Mouse (Mus musculus) embryonic facial prominence, embryonic 12.5 days (tissue): ENCODE data around the gene Nup62. TPM values are rescaled to one million over a fixed set of nuclear protein-coding genes. Genes with fewer than 3 reads are reported as not detected.

Experiments
- ATAC-seq: fragments of 200-750 bp; cut with Nextera tagmentation; 2 replicates; pipeline ENCODE4 v1.8.0; 2017; ENCODE audit not compliant: insufficient number of reproducible peaks, insufficient read depth, low FRiP score, low TSS enrichment
- H3K27ac ChIP-seq: fragments of 300-500 bp; sonication (generic); 2 replicates; pipeline ENCODE4 v1.5.1; 2016; ENCODE audit warnings: mild to moderate bottlenecking
- H3K27me3 ChIP-seq: fragments of 300-500 bp; sonication (generic); 2 replicates; pipeline ENCODE4 v1.6.1; 2016; ENCODE audit warnings: mild to moderate bottlenecking, moderate library complexity
- H3K36me3 ChIP-seq: fragments of 300-500 bp; sonication (generic); 2 replicates; pipeline ENCODE4 v1.6.1; 2016; ENCODE audit warnings: mild to moderate bottlenecking
- H3K4me1 ChIP-seq: fragments of 300-500 bp; sonication (generic); 2 replicates; pipeline ENCODE4 v1.6.1; 2016
- H3K4me2 ChIP-seq: fragments of 300-500 bp; sonication (generic); replicated peaks from 2 replicates; pipeline ENCODE4 v1.6.1; 2016; ENCODE audit warnings: mild to moderate bottlenecking, moderate library complexity
- H3K4me3 ChIP-seq: fragments of 300-500 bp; sonication (generic); 2 replicates; pipeline ENCODE4 v1.5.1; 2016; ENCODE audit warnings: mild to moderate bottlenecking
- H3K9ac ChIP-seq: fragments of 300-500 bp; sonication (generic); 2 replicates; pipeline ENCODE4 v1.6.1; 2016; ENCODE audit warnings: mild to moderate bottlenecking, moderate library complexity
- H3K9me3 ChIP-seq: fragments of 300-500 bp; sonication (generic); 2 replicates; pipeline ENCODE4 v1.6.1; 2016; ENCODE audit warnings: mild to moderate bottlenecking, moderate library complexity
- WGBS: fragments of 180-500 bp; shearing (Covaris S2); methylation state at CpG from one replicate; pipeline ENCODE4 v1.1.7; 2016; 5-methylcytosine and 5-hydroxymethylcytosine counted together
- polyA plus RNA-seq: library from polyadenylated mRNA; unstranded; fragments of >200 nt; fragmentation: Nextera tagmentation; extraction: Ambion mirVana; gene quantifications from 2 replicates; pipeline ENCODE4 v1.2.1, GENCODE M21; 2016

The Nup62 gene
- polyA plus RNA-seq = 102 and 104 TPM in 2 replicates

DNA sequence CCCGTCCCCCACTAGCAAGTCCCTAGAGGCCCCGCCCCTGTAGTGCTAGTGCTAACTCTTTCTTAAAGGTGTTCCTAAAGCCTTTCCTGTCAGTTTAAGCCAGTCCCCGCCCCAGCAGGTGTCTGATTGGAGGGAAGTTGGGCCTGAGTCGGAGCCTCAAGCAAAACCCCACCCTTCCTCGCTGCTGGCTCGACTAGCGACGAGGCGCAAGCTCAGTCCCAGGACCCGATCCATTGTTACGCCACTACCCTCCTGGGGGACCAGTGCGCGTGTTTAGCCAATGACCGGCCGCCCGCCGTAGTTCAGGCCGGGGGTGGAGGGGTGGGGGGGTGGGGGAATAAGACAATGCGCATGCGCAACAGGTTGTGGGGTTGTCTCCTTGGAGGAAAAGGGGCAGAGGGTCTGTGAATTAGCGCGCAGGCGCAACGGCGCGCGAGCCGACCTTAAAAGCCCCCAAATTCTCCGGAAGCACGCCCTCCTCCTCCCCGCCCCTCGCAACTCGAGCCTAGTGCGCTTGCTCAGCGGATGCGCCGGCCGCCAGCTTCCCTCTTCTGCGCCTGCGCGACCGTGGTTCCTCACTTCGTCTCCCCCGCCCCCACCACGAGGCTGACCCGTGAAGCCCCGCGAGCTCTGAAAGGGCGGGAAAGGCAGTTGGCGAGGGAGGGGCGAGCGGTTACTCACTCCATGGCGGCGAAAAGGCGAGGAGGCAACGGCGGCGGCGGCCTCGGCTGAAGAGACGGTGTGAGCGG, at the start of gene Nup62, which contains the start of gene Il4i1:
TSS of gene Nup62 (plus strand) at position 368 of the 749 bp plus-strand sequence.
TSS of gene Il4i1 (plus strand) at position 667 of the 749 bp plus-strand sequence.
- peak; percentile 94 for ATAC-seq
- Histone ChIP-seq H3K4me2 (peak within 1 kb of the TSS; percentile 90), H3K9ac (peak within 1 kb of the TSS; percentile 82), H3K4me1 (peaks cover 36% of the 10 kb centered on the region), H3K4me3 (peak within 1 kb of the TSS; percentile 72), H3K27ac (peak within 1 kb of the TSS; percentile 94), H3K27me3 (no peaks in the 10 kb centered on the region), H3K36me3 (peaks cover 15% of the 10 kb centered on the region; the same call in 1 of the 2 replicates), H3K9me3 (no peaks in the 10 kb centered on the region)
- WGBS = under 1% methylated on average over 62 of the region's 62 CpGs

DNA sequence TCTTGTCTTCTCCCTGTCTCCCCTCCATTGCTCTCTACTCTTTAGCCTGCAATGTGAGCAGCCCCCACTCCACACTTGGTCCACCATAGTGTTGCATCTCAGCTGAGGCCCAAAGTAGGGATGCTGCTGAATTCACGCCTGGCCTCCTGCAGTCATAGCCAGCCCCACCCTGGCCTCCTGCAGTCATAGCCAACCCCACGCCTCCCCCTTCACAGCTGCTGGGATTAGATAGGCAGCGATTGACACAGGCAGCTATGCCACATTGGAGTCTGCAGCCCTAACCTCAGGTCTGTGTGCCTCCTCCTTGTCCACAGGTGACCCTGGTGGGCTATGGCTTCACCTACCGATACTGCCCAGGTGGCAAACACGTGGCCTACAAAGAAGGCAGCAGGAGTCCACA, 47.8 kb upstream of the Nup62 start:
- Histone ChIP-seq H3K4me2 (no peak overlapping the region), H3K4me3 (no peak overlapping the region), H3K27me3 (no peaks in the 10 kb centered on the region), H3K9ac (no peak overlapping the region), H3K27ac (no peak overlapping the region), H3K36me3 (peaks cover 73% of the 10 kb centered on the region), H3K4me1 (no peaks in the 10 kb centered on the region), H3K9me3 (no peaks in the 10 kb centered on the region)
- ATAC-seq = no peak
- 87% methylated on average over 5 of the region's 5 CpGs for WGBS

DNA sequence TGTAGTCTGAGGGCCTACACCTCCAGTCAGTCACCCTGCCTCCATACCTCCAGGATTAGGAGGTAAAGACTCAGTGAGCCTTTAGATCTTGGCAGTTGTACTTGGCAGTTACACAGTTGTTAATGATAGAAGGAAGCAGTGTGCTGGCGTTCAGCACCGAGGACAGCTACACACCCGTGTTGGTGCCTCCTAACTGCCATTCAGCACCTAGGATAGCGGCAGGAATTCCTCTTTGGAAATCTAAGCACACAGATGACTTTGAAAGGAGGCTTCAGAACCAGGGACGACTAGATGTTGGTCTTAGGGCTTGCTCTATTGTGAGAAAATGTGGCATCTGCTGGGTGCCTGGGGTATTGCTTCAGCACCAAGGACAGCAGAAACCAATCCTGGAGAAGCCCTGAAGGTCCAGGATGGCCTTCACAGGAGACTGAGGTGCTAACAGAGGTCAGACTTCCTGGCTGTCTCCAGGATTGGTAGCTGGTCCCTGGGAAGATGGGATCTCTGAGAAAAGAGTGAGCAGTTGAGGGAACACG, 45.8 kb upstream of the Nup62 start:
- WGBS = 12% methylated on average over 6 of the region's 6 CpGs
- Histone ChIP-seq H3K9ac (no peak overlapping the region), H3K36me3 (peaks cover 71% of the 10 kb centered on the region), H3K4me3 (no peak overlapping the region), H3K27ac (no peak overlapping the region), H3K4me1 (no peaks in the 10 kb centered on the region), H3K9me3 (no peaks in the 10 kb centered on the region), H3K4me2 (no peak overlapping the region), H3K27me3 (no peaks in the 10 kb centered on the region)
- no peak for ATAC-seq

DNA sequence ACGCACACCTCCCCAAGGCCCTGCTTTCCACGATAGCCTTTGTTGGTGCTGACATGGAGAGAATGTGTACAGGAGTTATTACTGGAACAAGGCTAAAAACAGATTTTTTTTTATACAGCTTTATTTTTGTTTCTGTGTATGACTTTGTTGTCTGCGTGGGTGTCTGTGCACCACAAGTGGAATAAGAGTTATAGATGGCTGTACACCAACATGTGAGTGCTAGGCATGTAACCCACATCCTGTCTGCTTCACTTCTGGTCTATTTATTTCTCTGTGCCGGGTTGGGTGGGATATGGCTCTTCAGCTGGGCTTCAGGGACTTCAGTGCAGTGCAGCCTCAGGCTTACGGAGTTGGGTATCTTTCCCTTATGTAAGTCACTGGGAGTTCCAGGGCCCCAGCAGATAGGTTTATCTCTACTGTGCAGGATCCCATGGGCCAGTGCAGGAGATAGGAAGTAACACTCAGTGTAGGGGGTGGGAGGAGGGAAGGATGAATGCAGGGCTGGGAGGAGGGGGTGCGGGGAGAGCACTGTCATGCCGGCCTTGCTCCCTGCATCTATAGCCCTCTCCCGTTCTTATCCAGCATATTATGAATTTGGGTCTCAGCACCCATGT, 43.2 kb upstream of the Nup62 start:
- no peak overlapping the region for H3K4me2 ChIP-seq
- no peaks in the 10 kb centered on the region for H3K9me3 ChIP-seq
- no peak overlapping the region for H3K27ac ChIP-seq
- ATAC-seq = no peak
- peaks cover 66% of the 10 kb centered on the region for H3K36me3 ChIP-seq
- WGBS = 89% methylated on average over 8 of the region's 8 CpGs
- no peaks in the 10 kb centered on the region for H3K4me1 ChIP-seq
- H3K4me3 ChIP-seq = no peak overlapping the region
- no peaks in the 10 kb centered on the region for H3K27me3 ChIP-seq
- H3K9ac ChIP-seq = no peak overlapping the region

DNA sequence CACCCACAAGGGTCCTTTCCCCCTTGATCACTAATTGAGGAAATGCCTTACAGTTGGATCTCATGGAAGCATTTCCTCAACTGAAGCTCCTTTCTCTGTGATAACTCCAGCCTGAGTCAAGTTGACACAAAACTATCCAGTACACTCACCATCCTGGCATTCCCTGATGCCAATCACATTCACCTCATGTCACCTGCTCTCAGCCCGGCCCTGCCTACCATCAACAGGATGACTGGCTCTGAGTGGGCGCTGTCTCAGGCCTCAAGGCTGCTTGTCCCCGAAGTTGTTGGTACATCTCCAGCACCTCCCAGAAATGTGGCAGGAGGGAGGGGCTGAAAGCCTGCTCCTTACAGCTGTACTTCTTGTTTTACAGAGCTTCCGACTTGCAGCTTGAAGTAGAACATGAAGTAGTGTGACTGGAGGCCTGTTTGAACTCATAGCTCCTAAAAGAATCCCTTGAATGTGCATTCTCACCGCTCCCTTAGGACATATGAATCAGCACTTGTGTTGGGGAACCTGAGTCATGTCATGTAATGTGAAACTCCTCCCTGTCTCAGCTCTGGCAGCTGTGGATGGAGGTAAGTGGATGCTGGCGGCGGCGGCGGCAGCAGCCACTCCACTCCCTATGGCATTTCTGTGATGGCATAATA, 38.9 kb upstream of the Nup62 start:
- ATAC-seq = no peak
- Histone ChIP-seq H3K9ac (no peak overlapping the region), H3K36me3 (peaks cover 43% of the 10 kb centered on the region), H3K4me1 (no peaks in the 10 kb centered on the region), H3K9me3 (no peaks in the 10 kb centered on the region), H3K27me3 (no peaks in the 10 kb centered on the region), H3K4me3 (no peak overlapping the region), H3K4me2 (no peak overlapping the region), H3K27ac (no peak overlapping the region)
- 83% methylated on average over 9 of the region's 9 CpGs for WGBS

DNA sequence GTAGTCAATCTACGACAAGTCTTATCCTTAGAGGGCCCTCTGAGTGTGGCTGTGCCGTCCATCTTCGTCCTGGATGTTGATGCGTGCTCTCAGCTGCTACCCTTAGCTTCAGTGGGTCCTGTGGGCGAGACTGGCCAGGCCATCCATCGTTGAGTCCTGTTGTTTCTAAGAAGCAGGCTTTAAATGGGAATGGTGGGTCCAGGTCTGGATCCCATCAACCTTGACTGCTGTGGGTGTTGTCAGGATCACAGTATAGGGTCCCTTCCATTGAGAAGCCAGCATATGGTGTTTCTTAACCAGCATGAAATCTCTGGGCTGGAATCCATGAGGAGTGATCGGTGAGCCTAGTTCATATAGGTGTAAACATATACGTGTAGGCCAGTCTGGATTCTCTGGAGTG, 35.8 kb upstream of the Nup62 start:
- Histone ChIP-seq H3K36me3 (peaks cover 23% of the 10 kb centered on the region), H3K4me2 (no peak overlapping the region), H3K9ac (no peak overlapping the region), H3K9me3 (no peaks in the 10 kb centered on the region), H3K4me3 (no peak overlapping the region), H3K27ac (no peak overlapping the region), H3K4me1 (no peaks in the 10 kb centered on the region), H3K27me3 (no peaks in the 10 kb centered on the region)
- ATAC-seq = no peak
- WGBS = 80% methylated on average over 8 of the region's 8 CpGs

DNA sequence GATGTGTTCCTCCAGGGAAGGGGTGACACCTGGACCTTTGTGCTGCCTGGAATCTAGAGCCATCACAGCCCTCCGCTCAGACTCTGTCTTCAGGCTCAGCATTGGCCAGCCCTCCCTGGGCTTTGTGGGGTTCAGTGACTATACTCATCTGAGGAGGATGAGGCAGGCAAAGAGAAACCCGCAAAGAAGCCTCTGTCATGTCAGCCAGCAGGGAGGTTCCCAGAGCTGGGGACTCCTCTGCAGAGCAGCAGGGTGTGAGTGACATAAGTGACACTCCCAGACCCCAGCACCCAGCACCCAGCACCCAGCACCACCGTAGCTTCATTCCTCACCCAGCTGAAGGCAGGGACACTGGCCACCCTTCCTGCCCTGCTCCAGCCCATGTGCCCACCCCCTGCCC, 26.4 kb upstream of the Nup62 start:
- no peak overlapping the region for H3K9ac ChIP-seq
- no peak overlapping the region for H3K27ac ChIP-seq
- ATAC-seq = no peak
- no peaks in the 10 kb centered on the region for H3K36me3 ChIP-seq
- H3K9me3 ChIP-seq = no peaks in the 10 kb centered on the region
- H3K4me1 ChIP-seq = no peaks in the 10 kb centered on the region
- WGBS = 73% methylated on average over 3 of the region's 3 CpGs
- no peaks in the 10 kb centered on the region for H3K27me3 ChIP-seq
- H3K4me3 ChIP-seq = no peak overlapping the region
- H3K4me2 ChIP-seq = no peak overlapping the region

DNA sequence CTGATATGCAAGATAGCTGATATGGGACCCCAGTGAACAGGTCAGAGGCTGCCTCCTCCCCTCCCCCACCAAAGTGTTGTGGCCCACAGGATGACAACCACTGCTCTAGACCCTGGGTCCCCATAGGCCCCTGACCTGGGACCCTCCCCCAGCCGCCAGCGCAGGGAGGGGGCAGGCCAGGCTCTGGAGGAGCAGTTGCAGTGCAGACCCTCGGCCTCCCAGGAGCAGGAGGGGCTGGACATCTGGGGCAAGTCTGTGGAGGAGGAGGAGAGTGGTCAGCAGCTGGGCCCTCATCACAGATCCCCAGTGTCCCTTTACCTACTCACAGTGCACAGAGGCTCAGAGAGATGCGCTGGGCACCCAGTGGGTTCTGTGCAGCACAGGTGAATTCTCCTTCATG, 25.8 kb upstream of the Nup62 start:
- Histone ChIP-seq H3K4me3 (no peak overlapping the region), H3K36me3 (no peaks in the 10 kb centered on the region), H3K27ac (no peak overlapping the region), H3K4me1 (no peaks in the 10 kb centered on the region), H3K9ac (no peak overlapping the region), H3K4me2 (no peak overlapping the region), H3K9me3 (no peaks in the 10 kb centered on the region), H3K27me3 (no peaks in the 10 kb centered on the region)
- no peak for ATAC-seq
- WGBS = 69% methylated on average over 4 of the region's 4 CpGs

DNA sequence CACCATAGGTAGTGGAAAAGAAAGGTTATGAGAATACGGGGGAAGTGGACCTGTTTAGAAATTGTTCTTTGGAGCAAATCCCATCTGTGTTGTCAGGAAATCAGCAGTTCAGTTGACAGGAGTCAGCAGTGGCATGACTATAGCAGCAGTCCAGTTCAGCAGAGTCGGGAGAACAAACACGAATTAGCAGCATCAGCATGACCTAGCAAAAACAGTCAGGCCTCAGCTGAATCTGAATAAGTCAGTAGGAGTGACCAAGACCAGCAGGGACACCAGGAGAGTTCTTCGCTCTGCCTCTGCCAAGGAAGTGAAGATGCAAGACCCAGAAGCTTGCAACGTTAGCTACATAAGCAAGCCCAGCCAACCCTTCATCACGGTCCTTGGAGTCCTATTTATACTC, 23.1 kb upstream of the Nup62 start:
- ATAC-seq = no peak
- WGBS = 87% methylated on average over 6 of the region's 6 CpGs

DNA sequence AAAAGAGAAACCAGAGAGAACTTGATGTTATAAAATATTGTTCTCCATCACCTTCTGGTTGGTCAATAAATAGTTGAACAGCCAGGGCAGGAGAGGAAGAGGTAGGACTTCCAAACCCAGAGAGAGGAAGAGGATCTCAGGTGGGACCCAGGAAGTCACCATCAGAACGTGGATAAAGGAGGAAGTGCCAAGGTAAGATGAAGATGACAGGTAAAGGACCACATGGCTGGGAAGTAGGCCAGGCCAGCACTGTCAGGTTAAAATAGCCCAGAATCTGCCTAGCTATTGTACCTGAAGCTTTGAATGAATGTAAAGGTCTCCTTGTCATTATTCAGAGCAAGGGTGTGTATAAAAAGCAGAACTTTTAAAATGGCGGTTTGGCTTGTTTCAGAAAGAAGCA, 7.0 kb upstream of the Nup62 start:
- Histone ChIP-seq H3K4me2 (no peak overlapping the region), H3K4me1 (no peaks in the 10 kb centered on the region), H3K36me3 (peaks cover 16% of the 10 kb centered on the region; the same call in 1 of the 2 replicates), H3K9ac (no peak overlapping the region), H3K9me3 (no peaks in the 10 kb centered on the region), H3K27ac (no peak overlapping the region), H3K27me3 (no peaks in the 10 kb centered on the region), H3K4me3 (no peak overlapping the region)
- 80% methylated on average over 2 of the region's 2 CpGs for WGBS
- no peak for ATAC-seq

More for the DNA sequence above, 23.1 kb upstream of the Nup62 start:
- H3K4me3 ChIP-seq = no peak overlapping the region
- H3K27me3 ChIP-seq = no peaks in the 10 kb centered on the region
- H3K9me3 ChIP-seq = no peaks in the 10 kb centered on the region
- H3K9ac ChIP-seq = no peak overlapping the region
- H3K4me1 ChIP-seq = no peaks in the 10 kb centered on the region
- no peaks in the 10 kb centered on the region for H3K36me3 ChIP-seq
- H3K4me2 ChIP-seq = no peak overlapping the region
- H3K27ac ChIP-seq = no peak overlapping the region

DNA sequence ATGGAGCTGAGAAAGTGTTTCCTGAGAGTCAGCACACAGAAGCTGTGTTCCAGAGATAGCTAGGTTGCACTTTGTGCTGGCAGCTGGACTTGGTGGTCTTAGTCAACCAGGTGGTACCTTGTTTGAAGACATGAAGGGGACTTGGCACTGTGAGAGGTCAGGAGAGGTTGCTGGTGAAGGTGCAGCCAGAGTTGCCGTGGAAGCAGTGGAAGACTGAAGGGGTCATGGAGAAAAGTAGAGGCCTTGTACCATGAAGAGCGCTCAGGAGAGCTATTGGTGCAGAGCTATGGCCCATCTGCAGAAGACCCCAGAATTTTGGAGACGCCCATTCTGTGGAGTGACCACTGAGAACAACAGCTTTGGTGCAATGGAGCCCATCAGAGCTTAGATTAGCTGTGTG, 6.4 kb upstream of the Nup62 start:
- Histone ChIP-seq H3K9me3 (no peaks in the 10 kb centered on the region), H3K27me3 (no peaks in the 10 kb centered on the region), H3K4me2 (no peak overlapping the region), H3K36me3 (peaks cover 20% of the 10 kb centered on the region; the same call in 1 of the 2 replicates), H3K9ac (no peak overlapping the region), H3K4me1 (no peaks in the 10 kb centered on the region), H3K27ac (no peak overlapping the region), H3K4me3 (no peak overlapping the region)
- ATAC-seq = no peak
- WGBS = 90% methylated on average over 3 of the region's 3 CpGs
